Mouse (Mus musculus): ENCODE measurements around the gene Pde10a.

DNA sequence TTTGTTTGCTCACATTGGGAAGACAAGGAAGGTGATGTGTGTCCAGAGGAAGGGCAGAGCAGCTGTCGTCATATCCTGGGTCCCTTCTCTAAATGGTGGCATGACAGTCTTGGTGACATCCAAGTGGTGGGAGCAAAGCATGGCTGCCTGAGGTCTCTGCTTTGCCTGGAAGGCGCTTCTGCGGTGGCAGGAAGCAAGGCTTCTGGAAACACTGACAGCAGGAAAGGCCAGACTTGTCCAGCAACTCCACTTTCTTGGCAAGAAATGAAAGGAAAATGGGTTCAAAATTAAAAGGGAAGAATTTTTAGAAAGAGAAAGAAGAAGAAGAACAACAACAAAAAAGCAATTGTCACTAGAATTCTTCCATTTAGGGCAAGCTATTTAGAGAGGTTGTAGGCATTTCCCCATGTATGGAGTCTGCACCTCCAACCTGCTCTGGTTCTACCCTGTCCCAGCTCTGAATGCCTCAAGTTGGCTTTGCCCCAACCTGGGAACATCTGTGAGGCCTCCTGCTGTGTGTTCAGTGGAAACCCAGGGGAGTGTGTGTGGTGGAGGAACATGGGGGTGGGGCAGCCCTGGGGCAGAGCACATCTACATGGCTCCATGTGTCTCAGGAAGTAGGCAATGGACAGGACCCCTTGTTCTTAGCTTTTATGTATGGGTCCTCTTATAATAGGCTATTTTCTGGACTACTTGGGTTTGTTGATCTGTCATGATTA, 288.8 kb downstream of the Pde10a start:
- TF ChIP-seq CTCF (IDR thresholded peaks at IDR 0.05; ENCODE audit: low read depth, low read length) (no peak), POLR2A (IDR thresholded peaks at IDR 0.05; ENCODE audit: borderline replicate concordance, low read depth, low read length) (no peak)
